Mouse (Mus musculus): ENCODE results near the gene Glipr2. TPM values are rescaled to one million over a fixed set of nuclear protein-coding genes. Genes with fewer than 3 reads are reported as not detected.
A peak's percentile ranks its signal among the peaks of the same experiment; 100 is the strongest.

Gene Glipr2
- total RNA-seq, 1 experiment from 2014 or later = 119 TPM

DNA sequence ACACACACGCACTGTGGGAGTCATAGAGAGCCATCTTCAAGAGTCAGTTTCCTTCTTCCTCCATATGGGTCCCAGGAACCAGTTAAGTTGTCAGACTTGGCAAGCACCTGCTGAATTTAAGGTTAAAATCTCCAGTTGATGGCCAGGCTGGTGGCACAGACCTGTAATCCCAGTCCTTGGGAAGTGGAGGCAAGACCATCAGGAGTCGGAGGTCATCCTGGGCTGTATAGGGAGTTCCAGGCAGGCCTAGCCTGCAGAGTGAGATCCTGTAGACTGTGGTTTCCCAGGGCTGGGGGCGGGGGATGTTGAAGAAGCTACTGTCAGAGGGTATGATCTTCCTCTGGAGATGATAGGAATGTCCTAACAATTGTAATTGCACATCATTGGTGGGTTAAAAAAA, 31.8 kb downstream of the Glipr2 start:
- ATAC-seq (replicated peaks; ENCODE audit: insufficient number of reproducible peaks, low FRiP score, low TSS enrichment, poor library complexity, severe bottlenecking) = no peak

DNA sequence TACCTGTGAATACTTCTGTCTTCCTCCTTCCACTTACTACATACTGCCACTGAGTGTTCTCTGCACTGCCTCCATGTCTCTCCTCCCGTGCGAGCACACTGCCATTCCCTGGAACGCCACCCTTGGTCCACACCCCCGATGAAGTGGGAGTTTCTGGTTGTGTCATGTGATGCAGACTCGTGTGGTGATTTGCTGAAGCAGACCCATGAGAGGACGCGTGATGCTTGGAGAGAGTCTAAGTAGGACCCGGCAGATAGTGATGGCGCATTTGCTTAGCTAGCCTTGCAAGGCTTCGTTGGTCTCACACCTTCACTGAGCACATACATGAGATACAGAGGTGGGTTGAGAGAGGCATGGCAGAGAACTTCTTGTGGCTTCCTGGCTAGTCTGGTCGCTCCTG, 35.9 kb downstream of the Glipr2 start:
- no peak for ATAC-seq (replicated peaks; ENCODE audit: insufficient number of reproducible peaks, low FRiP score, low TSS enrichment, poor library complexity, severe bottlenecking)

DNA sequence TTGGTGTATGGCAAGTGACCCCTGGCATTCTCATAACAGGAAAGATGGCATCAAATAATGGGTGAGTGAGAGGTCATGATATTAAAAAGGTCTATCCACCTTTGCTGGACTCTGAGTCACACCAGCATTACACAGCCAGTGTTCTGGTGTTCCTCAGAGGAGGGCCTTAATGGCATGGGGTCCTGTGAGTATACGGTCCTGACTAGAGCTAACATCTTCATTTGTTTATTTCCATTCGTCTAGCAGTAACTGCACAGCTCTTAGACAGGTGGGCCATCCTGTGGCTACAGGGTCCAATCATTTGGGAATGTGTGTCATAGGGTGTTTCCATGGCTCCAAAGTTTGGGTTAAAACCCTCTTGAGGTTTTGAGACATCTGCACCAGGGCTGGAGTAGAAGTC, 37.1 kb downstream of the Glipr2 start:
- no peak for ATAC-seq (replicated peaks; ENCODE audit: insufficient number of reproducible peaks, low FRiP score, low TSS enrichment, poor library complexity, severe bottlenecking)

DNA sequence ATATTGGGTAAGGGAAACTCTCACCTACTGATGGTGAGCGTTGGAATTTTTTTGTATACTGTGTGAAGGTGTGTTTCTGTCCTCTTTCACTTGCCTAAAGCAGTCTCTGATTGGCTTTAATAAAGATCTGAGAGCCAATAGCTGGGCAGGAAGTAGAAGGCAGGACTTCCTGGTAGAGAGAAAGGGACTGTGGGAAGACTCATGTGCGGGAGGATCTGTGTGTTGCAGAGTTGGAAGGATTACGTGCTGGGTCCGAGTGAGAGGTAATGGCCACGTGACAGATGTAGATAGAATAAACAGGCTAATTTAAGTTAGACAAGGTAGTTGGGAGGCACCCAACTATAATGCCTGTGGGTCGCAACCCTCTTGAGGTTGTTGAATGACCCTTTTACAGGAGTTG, 46.4 kb downstream of the Glipr2 start:
- ATAC-seq (replicated peaks; ENCODE audit: insufficient number of reproducible peaks, low FRiP score, low TSS enrichment, poor library complexity, severe bottlenecking) = no peak

DNA sequence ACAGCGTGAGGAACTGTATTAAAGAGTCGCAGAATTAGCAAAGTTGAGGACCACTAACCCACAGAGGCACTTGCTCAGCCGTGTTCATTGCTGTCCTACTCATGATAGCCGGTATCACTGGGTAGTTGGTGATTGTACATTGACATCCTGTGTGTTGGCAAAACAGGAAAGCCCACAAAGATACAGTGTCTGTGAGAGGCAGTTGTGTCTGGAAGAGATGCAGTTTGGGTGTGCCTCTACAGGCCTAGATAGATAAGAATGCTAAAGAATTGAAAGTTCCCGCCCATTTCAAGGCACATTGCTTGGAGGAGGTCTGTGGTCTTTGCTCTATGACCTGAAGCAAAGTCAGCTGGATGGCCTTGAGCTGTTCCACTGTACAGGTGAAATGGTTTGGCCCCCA, 46.9 kb downstream of the Glipr2 start, which contains the start of gene Clta:
Clta (plus strand) TSS at position 327 of the 400 bp plus-strand sequence.
- ATAC-seq (replicated peaks; ENCODE audit: insufficient number of reproducible peaks, low FRiP score, low TSS enrichment, poor library complexity, severe bottlenecking) = no peak

DNA sequence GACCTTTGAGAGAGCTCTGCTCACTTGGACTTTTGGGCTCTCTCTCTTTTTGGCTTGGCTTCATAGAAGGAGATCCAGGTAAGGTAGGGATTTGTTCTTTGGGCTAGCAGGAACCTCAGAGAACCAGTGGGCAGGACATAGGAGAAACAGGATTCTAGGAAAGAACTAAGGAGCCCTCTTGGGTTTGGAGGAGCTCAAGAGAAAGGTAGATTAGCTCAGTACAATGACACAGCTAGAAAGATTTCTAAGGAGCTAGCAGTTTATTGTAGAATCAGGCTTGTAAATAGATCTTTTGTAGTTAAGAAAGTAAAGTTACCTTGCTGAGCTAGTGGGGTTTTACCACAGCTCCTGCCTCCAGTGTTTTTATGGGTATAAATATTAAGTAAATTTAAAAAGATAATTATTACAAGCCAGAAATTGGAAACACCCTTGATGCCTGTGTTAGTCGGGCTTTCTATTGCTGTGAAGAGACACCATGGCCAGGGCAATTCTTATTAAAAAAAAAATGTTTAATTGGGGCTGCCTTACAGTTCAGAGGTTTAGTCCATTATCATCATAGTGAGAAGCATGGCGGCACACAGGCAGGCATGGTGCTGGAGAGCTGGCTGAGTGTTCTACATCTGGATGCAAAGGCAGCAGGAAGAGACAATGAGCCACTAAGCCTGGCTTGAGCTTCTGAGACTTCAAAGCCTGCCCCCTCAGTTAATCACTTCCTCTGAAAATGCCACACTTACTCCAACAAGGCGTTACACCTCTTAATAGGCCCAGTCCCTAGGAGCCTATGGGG, 47.6 kb downstream of the Glipr2 start:
- ATAC-seq (replicated peaks; ENCODE audit: insufficient number of reproducible peaks, low FRiP score, low TSS enrichment, poor library complexity, severe bottlenecking) = no peak

DNA sequence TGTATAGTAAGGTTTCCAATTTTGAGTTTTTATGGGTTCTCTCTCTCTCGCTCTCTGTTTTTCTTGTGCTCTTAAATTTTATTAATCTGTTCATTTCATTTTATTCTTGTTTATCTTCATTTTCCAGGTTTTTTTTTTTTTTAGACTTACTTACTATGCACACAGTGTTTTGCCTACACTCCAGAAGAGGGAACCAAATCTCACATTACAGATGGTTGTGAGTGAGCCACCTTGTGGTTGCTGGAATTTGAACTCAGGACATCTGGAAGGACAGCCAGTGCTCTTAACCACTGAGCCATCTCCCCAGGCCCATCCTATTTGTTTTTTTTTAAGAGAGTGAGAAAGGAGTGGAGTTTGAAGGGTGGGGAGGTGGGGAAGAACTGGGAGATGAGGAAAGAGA, 53.0 kb downstream of the Glipr2 start:
- no peak for ATAC-seq (replicated peaks; ENCODE audit: insufficient number of reproducible peaks, low FRiP score, low TSS enrichment, poor library complexity, severe bottlenecking)

DNA sequence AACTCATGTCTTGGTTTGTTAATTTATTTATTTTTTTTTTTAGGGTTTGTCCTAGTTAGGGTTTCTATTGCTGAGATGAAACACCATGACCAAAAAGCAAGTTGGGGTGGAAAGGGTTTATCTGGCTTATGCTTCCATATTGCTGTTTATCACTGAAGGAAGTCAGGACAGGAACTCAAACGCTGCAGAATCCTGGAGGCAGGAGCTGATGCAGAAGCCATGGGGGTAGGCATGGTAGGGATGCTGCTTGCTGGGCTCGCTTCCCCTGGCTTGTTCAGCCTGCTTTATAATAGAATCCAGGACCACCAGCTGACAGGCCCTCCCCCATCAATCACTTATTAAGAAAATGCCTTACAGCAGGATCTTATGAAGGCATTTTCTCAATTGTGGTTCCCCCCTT, 53.7 kb downstream of the Glipr2 start:
- no peak for ATAC-seq (replicated peaks; ENCODE audit: insufficient number of reproducible peaks, low FRiP score, low TSS enrichment, poor library complexity, severe bottlenecking)

DNA sequence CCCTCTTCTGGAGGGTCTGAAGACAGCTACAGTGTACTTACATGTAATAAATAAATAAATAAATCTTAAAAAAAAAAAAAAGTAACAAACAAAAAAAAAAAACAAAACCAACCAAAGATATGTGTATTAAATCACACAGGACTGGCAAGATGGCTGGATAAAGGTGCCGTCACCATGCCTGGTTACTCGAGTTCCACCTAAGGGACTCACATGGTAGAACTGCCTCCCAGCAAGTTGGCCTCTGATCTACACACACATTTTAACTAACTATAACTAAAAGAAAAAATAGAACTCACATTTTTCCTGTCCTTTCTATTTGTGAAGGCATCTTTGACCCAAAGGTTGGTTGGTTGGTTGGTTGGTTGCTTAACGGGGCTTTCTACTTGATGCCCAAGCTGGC, 54.6 kb downstream of the Glipr2 start:
- ATAC-seq (replicated peaks; ENCODE audit: insufficient number of reproducible peaks, low FRiP score, low TSS enrichment, poor library complexity, severe bottlenecking) = no peak

DNA sequence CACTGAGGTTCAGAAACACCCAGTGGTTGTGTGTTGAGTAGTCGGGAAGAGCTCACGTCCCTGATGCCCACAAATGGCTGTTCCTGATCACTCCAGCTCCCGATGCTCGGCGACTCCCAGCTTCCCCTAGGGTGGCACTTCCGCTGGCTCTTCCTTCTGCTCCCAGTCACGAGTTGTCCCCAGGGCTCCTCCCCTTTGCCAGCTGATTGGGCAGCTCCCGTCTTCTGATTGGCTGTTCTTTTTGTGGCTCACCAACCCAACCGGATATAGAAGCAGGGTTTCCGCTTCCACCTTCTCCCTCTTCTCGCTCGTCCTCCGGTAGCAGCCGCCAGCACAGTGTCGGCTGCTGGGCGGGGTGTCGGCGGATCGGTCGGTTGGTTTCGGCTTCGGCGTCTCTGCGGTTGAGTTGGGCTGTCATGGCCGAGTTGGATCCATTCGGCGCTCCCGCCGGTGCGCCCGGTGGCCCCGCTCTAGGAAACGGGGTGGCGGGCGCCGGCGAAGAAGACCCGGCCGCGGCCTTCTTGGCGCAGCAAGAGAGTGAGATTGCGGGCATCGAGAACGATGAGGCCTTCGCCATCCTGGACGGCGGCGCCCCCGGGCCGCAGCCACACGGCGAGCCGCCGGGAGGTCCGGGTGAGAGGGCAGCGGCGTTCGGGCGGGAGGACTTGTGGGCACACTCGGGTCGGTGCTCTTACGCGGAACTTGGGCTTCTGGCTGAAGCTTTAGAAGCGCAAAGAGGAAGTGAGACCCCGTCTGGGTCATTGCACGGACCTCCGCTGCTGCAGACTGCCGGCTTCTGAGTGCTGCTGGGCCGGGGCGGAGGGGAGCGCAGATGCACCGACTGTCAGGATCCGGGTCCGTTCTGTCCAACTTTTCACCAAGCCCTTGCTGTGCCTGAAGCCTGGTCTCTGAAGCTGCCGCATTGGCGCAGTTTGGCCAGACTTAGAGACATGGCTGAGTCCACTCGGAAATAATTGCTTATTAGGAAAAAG, 55.5 kb downstream of the Glipr2 start:
- ATAC-seq (replicated peaks; ENCODE audit: insufficient number of reproducible peaks, low FRiP score, low TSS enrichment, poor library complexity, severe bottlenecking) = peak; percentile 99

DNA sequence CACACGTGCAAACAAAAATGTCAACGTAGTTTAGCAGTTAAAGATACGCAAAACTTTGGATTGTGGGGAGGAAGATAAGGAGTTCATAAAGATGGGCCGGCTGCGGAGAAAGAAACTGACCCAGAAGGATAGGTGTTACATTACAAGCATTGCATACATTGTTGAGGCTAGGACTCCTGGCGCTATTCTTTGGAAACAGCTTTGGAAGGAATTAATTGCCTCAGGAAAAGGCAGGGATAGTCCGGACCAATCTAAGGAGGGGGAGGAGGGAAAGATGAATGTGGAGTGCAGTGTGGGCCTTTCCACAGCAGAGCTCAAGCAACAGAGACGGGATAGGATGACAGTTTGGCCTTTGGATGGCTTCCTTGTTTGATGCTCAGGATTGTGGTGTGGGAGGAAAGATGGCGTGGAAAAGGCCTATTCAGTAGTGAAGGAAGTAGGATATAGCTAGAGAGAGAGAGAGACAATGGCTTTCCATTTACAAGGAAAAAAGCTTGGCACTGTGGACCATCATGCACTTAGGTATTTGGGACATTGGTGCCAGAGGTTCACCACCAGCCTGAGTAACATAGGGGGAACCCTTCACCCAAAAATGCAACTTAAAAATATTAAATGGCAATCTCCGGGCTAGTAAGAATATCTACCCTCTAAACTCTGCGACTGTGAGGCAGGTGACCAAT, 56.3 kb downstream of the Glipr2 start:
- no peak for ATAC-seq (replicated peaks; ENCODE audit: insufficient number of reproducible peaks, low FRiP score, low TSS enrichment, poor library complexity, severe bottlenecking)

DNA sequence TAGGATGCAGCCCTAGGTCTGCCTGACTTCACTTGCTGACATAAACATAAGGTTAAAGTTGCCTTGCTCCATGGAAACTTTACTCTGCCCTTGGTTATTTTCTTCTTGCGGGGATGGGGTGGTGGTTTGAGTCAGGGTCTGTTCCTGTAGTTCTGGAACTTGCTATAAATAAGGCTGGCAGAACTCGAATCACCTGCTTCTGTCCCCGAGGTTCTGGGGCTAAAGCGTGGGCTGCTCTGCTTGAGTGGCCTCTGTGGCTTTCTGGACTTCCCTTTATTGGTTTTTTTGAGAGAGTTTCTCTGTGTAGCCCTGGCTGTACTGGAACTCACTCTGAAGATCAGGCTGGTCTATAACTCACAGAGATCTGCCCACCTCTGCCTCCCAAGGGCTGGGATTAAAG, 58.9 kb downstream of the Glipr2 start:
- ATAC-seq (replicated peaks; ENCODE audit: insufficient number of reproducible peaks, low FRiP score, low TSS enrichment, poor library complexity, severe bottlenecking) = no peak

DNA sequence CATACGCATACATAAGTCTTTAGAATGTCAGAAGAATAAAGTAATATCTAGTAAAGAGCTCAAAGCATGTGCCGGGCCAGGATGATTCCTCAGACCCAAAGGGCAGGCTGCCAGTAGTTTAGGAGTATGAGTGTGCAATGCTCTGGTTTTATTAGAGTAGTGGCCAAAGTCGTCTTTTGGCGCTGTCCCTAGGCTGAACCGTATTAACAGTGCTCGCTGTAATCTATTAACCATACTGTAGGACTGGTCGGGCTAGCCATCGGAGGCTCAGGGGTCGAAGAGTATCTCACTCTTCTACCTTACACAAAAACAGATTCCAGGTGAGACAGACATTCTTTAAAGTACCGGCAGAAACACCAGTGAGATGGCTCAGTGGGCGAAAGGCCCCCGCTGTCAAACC, 59.6 kb downstream of the Glipr2 start:
- no peak for ATAC-seq (replicated peaks; ENCODE audit: insufficient number of reproducible peaks, low FRiP score, low TSS enrichment, poor library complexity, severe bottlenecking)

DNA sequence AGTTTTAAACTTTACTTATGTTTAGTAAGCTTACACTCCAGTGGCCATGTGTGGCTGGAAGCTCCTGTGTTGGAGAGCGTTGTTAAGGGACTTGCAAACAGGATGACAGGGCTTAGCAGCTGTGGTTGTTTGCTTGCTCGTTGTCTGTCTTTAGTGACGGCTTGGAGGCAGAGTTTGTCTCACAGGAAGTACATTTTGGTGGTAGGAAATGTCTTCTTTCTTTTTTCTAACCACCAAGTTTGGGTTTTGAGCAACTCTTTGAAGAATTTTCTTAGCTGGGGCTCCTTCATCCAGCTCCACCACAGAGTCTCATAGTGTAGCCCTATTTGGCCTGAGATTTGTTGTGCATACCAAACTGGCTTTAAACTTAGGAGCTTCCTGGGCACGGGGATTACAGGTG, 65.1 kb downstream of the Glipr2 start:
- no peak for ATAC-seq (replicated peaks; ENCODE audit: insufficient number of reproducible peaks, low FRiP score, low TSS enrichment, poor library complexity, severe bottlenecking)

DNA sequence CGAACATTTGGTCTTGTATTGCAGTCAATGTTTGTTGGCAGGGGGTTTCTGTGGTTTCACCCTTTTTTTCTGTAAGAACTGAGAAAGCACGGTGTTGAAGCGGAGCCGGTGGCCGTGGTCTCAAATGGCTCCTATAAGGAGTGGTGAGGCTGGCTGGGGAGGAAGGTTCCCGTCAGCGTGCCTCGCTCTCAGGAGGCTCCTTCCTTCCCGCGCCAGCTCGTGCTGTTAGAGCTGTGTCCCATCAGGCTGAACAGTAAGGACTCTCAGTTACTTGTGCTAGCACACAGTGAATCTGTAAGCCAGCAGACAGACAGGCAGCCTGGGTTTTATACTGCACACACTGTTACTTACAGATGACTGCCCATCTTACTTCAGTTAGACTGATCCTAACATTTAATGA, 65.6 kb downstream of the Glipr2 start:
- ATAC-seq (replicated peaks; ENCODE audit: insufficient number of reproducible peaks, low FRiP score, low TSS enrichment, poor library complexity, severe bottlenecking) = no peak

DNA sequence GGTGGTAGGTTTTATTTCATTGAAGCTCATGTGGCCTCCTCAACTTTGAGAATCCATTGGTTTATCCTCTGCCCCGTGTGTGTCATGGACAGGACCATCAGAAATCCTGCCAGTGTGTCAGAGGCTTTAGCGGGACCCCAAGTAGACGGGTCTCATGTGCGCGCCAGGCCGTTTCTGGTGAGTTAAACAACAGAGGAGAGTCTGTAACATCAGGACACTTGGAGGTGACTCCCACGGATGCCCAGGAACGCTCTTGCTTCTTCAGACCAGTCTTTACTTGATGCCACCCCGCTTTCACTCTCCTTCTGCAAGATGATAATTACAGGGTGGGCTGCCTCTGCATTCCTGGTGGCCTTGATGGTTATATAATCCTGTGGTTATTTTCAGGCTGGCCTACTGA, 66.5 kb downstream of the Glipr2 start:
- no peak for ATAC-seq (replicated peaks; ENCODE audit: insufficient number of reproducible peaks, low FRiP score, low TSS enrichment, poor library complexity, severe bottlenecking)

DNA sequence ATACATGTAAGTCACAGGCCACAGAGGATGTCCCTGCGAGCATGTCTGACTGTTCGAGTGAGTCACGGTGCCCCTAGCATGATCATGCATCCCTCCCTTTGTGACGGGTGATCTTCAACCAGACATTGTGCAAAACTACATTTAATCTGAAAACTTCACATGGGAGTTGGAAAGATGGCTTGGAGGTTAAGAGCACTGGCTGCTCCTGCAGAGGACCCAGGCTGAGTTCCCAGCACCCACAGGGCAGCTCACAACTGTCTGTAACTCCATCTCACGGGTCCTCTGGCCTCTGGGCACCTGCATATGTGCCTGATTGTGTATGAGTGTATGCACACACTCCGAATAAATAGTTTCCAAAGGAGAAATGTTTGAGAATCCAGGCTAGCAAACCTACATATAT, 67.0 kb downstream of the Glipr2 start:
- ATAC-seq (replicated peaks; ENCODE audit: insufficient number of reproducible peaks, low FRiP score, low TSS enrichment, poor library complexity, severe bottlenecking) = no peak

DNA sequence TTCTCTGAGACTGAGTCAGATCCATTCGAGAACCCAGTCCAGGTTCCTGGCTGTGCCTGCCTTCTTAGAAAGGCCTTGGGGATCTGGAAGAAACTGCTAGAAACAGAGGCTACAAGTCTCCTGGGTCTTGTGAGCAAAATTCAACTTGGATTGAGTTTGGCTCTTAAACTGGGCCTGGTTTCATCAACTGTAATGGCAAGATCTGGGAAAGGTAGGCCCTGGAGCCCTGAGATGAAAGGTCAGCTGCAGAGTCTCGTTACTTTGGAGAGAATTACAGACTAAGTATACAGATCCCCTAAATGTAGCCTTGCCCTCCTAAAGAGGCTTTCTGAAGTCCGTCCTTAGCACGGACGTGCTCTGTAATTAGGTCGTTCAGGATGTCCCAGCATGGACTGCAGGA, 68.4 kb downstream of the Glipr2 start:
- ATAC-seq (replicated peaks; ENCODE audit: insufficient number of reproducible peaks, low FRiP score, low TSS enrichment, poor library complexity, severe bottlenecking) = no peak
